Mouse (Mus musculus): ENCODE results near the gene Nek8.
"Not testable (repeated sequence)": the region's sequence is repeated elsewhere in the genome, so short reads cannot be mapped to it uniquely, and the experiment has no call there.

Gene Nek8

DNA sequence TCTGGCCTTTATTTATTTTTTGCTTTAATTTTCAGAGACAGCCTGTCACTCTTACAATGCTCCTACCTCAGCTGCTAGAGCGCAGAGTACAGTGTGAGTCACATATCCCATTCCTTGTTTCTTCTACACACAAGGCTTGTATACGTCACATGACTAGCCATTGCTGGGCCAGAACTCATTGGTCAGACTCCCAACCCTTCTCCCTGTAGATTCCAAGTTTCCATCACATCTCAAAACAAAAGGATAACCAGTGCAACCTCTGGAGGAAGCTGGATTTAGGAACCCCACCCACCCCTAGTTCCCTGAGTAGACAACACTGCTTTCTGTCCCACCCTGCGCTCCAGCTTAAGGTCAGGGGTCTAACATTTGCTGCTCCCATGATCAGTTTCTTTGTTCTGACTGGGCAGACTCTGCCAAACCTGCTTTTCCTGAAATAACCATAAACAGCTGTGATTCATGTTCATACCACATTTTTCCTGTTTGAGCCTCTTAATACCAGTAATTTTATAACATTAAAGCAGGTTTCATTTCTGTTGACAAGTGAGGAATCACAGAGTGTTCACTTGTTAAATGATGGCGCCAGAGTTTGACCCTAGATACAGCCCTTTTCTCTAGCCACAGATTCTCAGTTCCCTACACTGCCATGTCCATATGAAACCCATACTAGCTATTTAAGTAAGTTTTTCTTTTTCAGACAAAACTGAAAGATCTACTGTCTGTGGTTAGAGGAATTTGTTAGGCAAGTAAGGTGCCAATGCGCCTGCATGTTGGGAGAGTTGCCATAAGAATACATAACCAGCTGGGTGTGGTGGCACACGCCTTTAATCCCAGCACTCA is 29.6 kb downstream of the Nek8 start:
- no peak for DNase-seq (ENCODE audit: extremely low spot score)

DNA sequence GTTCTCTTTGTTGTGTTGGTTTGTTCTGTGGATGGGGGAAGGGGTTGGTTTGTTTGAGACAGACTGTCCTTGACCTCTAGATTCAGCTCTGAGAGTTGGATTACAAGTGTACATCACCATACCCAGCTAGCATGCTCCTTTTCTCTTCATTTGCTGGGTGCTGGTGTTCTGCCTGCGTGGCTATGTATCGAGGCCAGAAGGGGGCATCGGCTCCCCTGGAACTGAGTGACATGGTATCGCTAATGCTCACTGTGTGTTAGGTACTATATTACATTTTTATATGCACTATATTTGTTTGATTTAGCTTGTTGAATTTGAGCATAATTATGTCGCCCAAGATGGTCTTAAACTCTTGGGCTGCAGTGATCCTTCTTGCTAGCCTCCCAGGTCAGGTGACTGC is 30.3 kb downstream of the Nek8 start:
- DNase-seq (ENCODE audit: extremely low spot score) = no peak

DNA sequence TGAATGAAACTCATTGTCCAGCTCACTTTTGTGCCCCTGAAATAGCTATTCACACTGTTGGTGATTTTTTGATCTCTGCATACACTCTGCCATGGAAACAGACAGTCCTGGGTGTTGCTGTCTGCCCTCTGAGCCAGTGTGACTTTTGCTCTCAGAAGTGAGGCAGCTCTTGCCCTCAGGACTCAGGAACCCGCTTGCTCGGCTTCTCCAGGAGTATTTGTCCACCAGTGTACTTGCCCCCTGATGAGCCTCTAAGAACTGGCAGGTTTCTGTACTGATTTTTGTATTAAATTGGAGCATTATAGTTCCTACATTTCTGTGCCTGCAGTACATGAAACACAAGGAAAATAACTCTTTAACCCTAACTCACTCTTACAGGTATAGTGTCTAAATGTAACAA is 33.0 kb downstream of the Nek8 start:
- no peak for DNase-seq (ENCODE audit: extremely low spot score)

DNA sequence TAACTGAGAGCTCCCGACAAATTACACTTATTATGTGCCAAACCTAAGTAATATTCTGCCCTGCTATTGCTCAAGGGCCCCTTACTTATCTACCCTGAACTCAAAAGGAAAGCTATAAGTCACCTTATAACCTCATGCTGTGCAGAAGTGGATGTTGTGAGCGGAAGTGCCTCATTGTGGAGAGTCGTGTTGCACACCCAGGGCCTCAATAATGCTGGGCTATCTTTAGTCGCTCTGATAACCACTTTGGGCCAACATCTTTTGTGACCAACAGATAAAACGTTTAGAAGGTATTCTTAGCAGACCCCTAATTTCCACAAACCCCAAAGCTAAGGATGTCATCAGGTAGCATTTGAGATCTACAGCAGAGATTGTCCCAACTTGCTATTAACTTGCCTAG is 35.8 kb downstream of the Nek8 start:
- no peak for DNase-seq (ENCODE audit: extremely low spot score)

DNA sequence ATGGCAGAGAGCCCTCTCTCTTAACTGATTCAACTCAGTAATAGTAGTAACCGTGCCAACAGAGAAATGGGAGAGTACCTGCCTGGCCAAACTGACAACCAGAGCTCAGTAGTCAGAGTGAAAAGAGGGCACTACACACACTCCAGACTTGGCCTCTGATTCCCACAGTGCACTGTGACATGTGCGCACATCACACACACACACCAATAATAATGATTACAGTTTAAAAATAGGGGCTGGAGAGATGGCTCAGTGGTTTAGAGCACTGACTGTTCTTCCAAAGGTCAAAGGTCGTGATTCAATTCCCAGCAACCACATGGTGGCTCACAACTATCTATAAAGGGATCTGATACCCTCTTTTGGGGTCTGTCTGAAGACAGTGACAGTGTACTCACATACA is 38.5 kb downstream of the Nek8 start:
- no peak for DNase-seq (ENCODE audit: extremely low spot score)

DNA sequence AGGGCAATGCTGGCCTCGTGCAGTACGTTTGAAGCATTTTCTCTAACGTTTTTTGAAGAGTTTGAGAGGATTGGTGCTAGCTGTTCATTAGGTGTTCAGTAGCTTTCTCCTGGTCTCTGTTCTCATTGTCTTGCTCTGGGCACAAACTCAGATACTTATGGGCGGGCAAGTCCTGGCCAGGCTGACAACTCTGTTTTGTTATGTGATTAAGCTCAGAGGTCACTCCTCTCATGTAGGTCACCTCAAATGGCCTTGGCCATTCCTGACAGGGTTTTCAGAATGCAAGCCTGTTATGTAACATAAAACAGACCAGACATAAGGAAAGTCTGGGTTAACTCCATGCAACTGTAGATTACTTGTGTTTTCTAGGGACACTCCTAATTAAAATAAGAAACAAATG is 38.9 kb downstream of the Nek8 start:
- DNase-seq (ENCODE audit: extremely low spot score) = no peak

DNA sequence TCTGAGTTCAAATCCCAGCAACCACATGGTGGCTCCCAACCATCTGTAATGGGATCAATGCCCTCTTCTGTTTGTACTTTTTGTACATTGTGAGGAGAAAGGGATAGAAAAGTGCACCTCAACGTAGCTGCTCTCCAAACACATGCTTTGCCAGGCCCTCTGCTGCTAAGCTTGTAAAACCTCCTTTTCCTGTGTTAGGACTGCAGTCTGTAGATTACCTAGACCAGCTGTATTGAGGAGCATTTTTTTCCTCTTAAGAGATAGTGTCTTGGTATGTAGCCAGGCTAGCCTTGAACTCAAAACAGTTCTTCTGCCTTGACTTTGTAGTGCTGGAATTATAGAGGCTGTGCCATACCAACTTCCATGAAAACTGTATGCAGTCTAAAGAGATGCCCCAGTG is 40.3 kb downstream of the Nek8 start:
- DNase-seq (ENCODE audit: extremely low spot score) = no peak

DNA sequence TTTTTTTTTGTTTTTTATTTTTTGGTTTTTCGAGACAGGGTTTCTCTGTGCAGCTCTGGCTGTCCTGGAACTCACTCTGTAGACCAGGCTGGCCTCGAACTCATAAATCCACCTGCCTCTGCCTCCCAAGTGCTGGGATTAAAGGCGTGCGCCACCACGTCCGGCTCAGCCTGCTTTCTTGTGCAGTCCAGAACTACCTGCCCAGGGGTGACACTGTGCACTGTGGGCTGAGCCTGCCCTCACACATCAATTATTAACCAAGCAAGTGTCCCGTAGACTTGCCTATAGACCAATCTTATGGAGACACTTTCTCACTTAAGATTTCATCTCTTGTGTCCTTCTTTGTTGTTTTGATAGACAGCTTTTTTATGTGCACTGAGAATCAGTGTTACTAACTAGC is 41.2 kb downstream of the Nek8 start:
- DNase-seq (ENCODE audit: extremely low spot score) = not testable (repeated sequence)

DNA sequence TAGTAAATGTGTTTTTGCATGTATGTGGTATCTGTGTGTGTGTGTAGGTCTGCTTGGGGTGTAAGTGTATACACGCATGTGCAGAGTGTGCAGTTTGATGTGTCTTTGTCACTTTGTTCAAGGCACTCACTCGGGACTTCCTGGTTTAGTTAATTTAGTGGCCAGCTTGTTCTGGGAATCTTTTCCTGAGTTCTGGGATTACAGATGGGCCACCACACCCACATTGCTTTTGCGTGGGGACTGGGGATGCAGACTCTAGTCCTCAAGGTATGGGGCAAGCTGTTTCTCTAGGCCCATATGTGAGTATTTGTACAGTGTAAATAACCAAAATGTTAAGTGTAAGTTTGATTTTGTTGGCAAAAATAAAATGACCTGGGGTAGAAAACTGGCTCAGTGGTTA is 42.1 kb downstream of the Nek8 start:
- DNase-seq (ENCODE audit: extremely low spot score) = no peak

DNA sequence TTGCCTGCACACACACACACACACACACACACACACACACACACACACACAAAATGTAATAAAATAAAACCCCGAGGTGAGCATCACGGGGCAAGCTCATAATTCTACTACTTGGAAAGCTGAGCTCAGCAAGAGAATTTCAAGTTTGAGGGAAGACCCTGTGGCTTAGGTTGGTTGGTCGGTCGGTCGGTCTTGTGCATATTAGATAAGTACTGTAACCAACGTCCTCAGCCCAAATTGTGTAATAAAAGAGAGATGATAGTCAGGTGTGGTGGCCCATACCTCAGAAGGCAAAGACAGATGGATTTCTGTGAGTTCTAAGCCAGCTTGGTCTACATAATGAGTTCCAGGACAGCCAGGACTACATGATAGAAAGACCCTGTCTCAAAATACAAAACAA is 42.6 kb downstream of the Nek8 start:
- no peak for DNase-seq (ENCODE audit: extremely low spot score)

DNA sequence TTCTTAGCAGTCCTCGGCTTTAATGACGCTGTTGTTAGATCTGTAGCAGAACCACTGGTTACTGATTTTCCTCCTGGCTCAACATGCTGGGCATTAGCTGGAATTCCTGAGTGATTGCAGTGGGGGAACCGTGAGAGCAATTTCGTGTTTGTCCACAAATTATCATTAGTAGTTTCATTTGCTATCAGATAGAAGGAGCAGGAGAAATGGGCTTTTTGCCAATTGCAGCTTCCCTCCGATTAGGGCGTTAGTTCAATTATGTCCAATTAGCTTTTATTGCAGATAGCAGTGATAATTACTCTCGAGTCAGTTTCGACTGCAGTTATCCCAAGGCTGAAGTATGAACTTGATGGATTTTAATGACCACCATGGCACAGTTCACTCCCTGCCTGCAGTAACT is 47.0 kb downstream of the Nek8 start:
- no peak for DNase-seq (ENCODE audit: extremely low spot score)

DNA sequence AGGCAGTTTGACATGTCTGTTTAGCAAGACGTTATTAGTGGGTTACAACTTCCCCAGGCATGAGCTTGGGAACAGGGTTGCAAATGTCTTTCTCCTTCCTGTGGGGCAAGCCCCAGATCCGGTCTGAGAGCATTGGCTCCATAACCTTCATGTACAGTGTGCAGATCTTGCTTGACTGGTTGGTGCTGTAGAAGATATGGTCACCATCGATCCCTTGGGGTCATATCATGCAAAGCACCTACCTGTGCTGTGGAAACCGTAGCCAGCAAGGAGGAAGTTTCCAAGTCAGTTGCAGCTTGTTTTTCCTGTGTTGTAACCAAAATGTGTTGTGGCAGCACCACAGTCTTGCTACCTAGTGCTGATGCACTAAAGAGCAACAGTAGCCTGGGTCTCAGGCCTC is 49.7 kb downstream of the Nek8 start:
- no peak for DNase-seq (ENCODE audit: extremely low spot score)

DNA sequence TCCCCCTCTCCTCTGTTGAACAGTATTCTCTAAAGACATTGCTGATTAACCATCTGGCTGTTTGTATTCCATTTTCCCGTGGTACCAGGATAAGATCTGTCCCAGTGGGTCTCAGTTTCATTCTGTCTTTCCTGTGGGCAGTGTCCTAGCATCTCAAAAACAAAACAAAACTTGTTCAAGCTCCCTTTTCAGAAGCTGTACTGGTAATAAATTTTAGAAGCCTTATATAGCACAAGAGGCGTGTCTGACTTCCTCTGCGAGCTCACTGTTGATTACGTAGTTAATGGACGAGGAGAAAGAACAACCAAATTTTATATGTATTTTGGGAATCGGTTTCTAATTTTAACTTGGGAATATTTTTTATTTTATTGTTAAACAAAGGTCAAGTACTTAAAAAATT is 50.8 kb downstream of the Nek8 start:
- no peak for DNase-seq (ENCODE audit: extremely low spot score)

DNA sequence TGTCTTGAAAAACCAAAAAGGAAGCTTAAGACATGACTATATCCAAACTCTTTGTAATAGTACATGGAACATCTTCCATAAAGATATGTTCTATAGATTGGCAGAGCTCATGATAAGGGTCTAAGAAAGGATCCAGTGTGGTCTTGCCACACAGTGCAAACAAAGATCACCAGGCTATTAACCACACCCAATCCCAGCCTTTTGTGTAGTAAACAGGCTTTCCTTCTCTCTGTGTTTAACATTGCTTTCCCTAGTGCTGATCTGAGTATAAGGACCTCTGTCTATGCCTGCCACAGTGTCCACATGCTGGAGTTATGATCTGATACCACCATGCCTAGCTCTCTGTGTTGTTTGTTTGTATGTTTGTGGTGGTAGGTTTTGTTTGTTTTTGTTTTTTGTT is 52.7 kb downstream of the Nek8 start:
- no peak for DNase-seq (ENCODE audit: extremely low spot score)

DNA sequence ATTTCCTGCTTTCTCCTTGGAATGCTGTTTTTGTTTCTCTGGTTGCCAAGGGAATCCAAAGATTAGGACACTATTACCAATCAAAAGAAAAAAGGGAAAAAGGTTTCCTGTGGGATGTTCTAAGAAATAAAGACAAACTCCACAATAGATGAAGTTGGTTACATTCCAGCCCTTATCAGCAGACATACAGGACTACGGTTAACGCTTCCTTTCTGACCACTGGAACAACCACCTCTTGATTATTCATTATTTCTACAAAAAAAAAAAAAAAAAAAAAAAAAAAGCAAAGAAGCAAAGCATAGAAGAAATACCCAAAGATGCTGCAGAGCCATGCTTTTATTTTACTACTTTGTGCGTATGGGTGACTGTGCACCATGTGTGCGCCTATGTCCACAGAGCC is 53.7 kb downstream of the Nek8 start:
- DNase-seq (ENCODE audit: extremely low spot score) = no peak

DNA sequence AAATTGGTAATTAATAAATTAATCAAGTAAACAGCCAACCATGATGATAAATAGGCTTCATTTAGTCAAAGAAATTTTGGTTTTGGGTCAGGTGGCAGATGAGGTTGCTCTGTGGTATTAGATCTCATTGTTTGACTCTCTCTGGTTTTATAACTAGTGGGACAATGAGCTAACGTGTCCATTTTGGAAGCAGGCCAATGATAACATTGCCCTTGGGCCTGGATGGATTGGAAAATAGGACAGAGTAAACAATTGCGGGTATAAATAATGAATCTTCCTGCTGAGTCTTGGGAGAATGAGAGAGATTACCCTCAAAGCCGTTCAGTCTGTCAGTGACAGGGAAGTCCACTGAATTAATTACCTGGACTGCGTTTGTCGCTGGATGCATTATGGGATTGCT is 55.3 kb downstream of the Nek8 start:
- no peak for DNase-seq (ENCODE audit: extremely low spot score)

DNA sequence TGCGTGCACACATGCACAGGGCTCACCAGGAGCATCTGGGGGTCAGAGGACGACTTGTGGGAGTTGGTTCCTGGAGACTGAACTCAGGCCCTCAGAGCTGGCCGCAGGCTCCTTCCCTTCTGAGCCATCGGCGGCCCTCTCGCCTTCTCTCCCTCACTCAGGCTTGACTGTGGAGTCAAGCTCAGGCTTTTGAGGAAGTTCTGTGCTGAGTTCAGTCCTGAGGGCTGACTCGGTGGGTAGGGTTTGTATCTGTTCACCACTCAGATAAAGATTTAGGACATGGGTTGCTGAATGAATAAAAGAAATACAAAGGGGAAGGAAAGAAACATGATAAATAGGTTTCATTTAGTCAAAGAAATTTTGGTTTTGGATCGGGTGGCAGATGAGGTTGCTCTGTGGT is 56.6 kb downstream of the Nek8 start:
- no peak for DNase-seq (ENCODE audit: extremely low spot score)

DNA sequence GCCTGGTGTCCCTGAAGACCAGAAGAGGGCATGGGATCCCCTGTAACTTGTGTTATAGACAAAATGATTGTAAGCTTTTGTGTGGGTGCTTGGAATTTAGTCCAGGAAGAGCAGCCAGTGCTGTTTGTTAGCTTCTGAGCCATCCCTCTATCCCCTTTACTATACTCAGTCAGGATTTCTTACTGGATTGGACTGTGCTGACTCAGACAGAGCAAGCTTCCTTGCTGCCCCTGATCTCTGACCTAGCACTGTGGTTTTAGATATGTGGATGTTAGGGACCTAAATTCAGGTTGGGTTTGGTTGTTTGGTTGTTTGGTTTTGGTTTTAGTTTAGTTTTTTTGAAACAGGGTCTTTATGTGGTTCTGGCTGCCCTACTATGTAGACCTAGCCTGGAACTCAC is 58.0 kb downstream of the Nek8 start:
- DNase-seq (ENCODE audit: extremely low spot score) = no peak

DNA sequence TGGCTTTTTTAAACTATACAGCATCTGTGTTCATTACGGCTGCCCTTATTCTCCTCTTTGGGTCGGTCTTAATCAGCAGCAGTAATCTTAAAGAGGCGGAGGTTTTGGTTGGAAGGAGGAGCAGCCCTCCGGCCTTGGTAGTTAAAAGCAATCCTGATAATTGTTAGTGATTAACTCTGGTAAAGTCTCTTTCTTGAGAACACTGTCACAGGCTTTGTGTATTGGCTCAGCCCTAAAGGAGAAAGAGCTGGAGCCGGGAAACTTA is 60.4 kb downstream of the Nek8 start:
- peak; percentile 6 for DNase-seq (ENCODE audit: extremely low spot score)

All from embryo, embryonic 9.5 days (tissue).